Mouse (Mus musculus): ENCODE results near the gene Tcf12. TPM values are rescaled to one million over a fixed set of nuclear protein-coding genes. Genes with fewer than 3 reads are reported as not detected.
A peak's percentile ranks its signal among the peaks of the same experiment; 100 is the strongest.

The Tcf12 gene
- polyA plus RNA-seq, 1 experiment, result 177 TPM

- TF ChIP-seq POLR2A (IDR thresholded peaks at IDR 0.05; ENCODE audit: low read depth, low read length) (no peak), CTCF (IDR thresholded peaks at IDR 0.05; ENCODE audit: borderline replicate concordance, insufficient read depth, low read length) (no peak)
- no peaks in the 10 kb centered on the region for H3K4me1 ChIP-seq (ENCODE audit: control insufficient read depth, insufficient read depth, low read length)
- H3K4me3 ChIP-seq (ENCODE audit: insufficient read depth, low read length), result no peak overlapping the region
- H3K27ac ChIP-seq (ENCODE audit: insufficient read depth, low read length), result no peak overlapping the region
Observed at GRCm38 (mm10) chr9:71964039-71964438, 147.6 kb downstream of the Tcf12 start.

- Histone ChIP-seq H3K4me1 (ENCODE audit: control insufficient read depth, insufficient read depth, low read length) (peaks cover 2% of the 10 kb centered on the region), H3K27ac (ENCODE audit: insufficient read depth, low read length) (no peak overlapping the region), H3K4me3 (ENCODE audit: insufficient read depth, low read length) (no peak overlapping the region)
- TF ChIP-seq CTCF (IDR thresholded peaks at IDR 0.05; ENCODE audit: borderline replicate concordance, insufficient read depth, low read length) (no peak), POLR2A (IDR thresholded peaks at IDR 0.05; ENCODE audit: low read depth, low read length) (no peak)
Observed at GRCm38 (mm10) chr9:71960026-71960396, 151.7 kb downstream of the Tcf12 start.

GRCm38 (mm10) chr9:71959259-71960025 is 152.2 kb downstream of the Tcf12 start:
- no peak for TF ChIP-seq CTCF (IDR thresholded peaks at IDR 0.05; ENCODE audit: borderline replicate concordance, insufficient read depth, low read length)
- no peak for TF ChIP-seq POLR2A (IDR thresholded peaks at IDR 0.05; ENCODE audit: low read depth, low read length)
- H3K4me1 ChIP-seq (ENCODE audit: control insufficient read depth, insufficient read depth, low read length), result peaks cover 2% of the 10 kb centered on the region
- no peak overlapping the region for H3K4me3 ChIP-seq (ENCODE audit: insufficient read depth, low read length)
- H3K27ac ChIP-seq (ENCODE audit: insufficient read depth, low read length), result no peak overlapping the region

- Histone ChIP-seq H3K4me3 (ENCODE audit: insufficient read depth, low read length) (no peak overlapping the region), H3K4me1 (ENCODE audit: control insufficient read depth, insufficient read depth, low read length) (peaks cover 2% of the 10 kb centered on the region), H3K27ac (ENCODE audit: insufficient read depth, low read length) (no peak overlapping the region)
- no peak for TF ChIP-seq CTCF (IDR thresholded peaks at IDR 0.05; ENCODE audit: borderline replicate concordance, insufficient read depth, low read length)
Observed at GRCm38 (mm10) chr9:71953217-71953616, 158.5 kb downstream of the Tcf12 start.

DNA sequence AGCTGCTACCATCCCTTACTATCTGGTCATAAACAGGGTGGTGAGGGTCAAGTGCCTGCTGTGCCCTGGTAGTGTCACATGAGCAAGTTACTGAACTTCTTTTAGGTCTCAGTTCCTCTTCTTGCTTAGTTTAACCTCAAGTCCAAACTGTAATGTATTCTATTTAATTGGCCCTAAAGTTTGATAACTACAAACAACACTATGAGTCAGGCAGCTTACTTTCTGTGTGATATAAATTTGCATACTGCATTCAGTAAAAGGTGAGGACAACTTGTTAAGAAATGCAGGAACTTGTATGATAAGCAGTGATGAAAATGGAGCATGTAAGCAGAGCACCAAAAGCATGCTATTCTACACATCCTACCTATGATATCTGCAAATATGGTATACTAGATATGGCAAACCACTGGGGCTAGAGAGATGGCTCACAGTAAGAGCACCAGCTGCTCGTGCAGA is 159.0 kb downstream of the Tcf12 start:
- TF ChIP-seq CTCF (IDR thresholded peaks at IDR 0.05; ENCODE audit: borderline replicate concordance, insufficient read depth, low read length), result no peak
- TF ChIP-seq POLR2A (IDR thresholded peaks at IDR 0.05; ENCODE audit: low read depth, low read length), result no peak
- H3K27ac ChIP-seq (ENCODE audit: insufficient read depth, low read length), result no peak overlapping the region
- peaks cover 2% of the 10 kb centered on the region for H3K4me1 ChIP-seq (ENCODE audit: control insufficient read depth, insufficient read depth, low read length)
- H3K4me3 ChIP-seq (ENCODE audit: insufficient read depth, low read length), result no peak overlapping the region

GRCm38 (mm10) chr9:71951926-71952325 is 159.7 kb downstream of the Tcf12 start:
- H3K4me1 ChIP-seq (ENCODE audit: control insufficient read depth, insufficient read depth, low read length), result peaks cover 2% of the 10 kb centered on the region
- TF ChIP-seq POLR2A (IDR thresholded peaks at IDR 0.05; ENCODE audit: low read depth, low read length) (no peak), CTCF (IDR thresholded peaks at IDR 0.05; ENCODE audit: borderline replicate concordance, insufficient read depth, low read length) (no peak)
- H3K4me3 ChIP-seq (ENCODE audit: insufficient read depth, low read length), result no peak overlapping the region
- no peak overlapping the region for H3K27ac ChIP-seq (ENCODE audit: insufficient read depth, low read length)

DNA sequence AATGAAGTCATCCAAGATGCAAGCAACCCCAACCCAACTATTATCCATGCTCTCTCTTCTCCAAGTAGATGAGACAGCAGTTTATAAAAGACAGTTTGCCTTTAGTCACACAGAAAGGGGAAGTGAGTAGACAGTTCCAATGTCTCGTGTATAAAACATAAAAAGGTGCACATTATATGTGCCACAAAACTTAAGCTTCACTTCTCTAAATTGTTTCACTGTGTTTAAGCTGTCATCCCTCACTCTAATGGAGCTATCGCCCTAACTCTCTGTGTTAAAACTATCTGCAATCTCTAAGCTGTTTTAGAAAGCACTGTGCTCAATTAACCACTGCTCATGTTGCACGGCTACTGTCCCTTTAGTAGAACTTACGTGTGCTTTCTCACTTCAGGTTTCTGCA is 160.3 kb downstream of the Tcf12 start:
- Histone ChIP-seq H3K27ac (ENCODE audit: insufficient read depth, low read length) (no peak overlapping the region), H3K4me1 (ENCODE audit: control insufficient read depth, insufficient read depth, low read length) (no peaks in the 10 kb centered on the region), H3K4me3 (ENCODE audit: insufficient read depth, low read length) (no peak overlapping the region)
- TF ChIP-seq POLR2A (IDR thresholded peaks at IDR 0.05; ENCODE audit: low read depth, low read length) (no peak), CTCF (IDR thresholded peaks at IDR 0.05; ENCODE audit: borderline replicate concordance, insufficient read depth, low read length) (no peak)

DNA sequence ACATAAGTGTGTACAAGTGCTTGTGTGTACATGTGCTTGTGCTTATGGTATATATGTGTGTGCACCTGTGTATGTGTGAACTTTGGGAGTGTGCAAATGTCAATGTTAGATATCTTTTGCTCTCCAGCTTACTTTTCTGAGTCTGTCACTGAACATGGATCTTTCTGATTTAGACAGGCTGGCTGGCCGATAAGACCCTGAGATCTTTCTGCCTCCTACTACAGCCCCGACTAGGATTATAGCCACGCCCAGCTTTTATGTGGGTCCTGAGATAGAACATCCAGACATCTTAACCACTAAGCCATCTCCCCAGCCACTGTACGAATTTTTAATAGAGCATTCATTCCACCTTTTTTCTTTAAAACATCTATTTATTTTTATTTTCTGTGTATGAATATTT is 166.9 kb downstream of the Tcf12 start:
- Histone ChIP-seq H3K4me1 (ENCODE audit: control insufficient read depth, insufficient read depth, low read length) (no peaks in the 10 kb centered on the region; the same call in 1 of the 2 replicates), H3K27ac (ENCODE audit: insufficient read depth, low read length) (no peak overlapping the region), H3K4me3 (ENCODE audit: insufficient read depth, low read length) (no peak overlapping the region)
- TF ChIP-seq CTCF (IDR thresholded peaks at IDR 0.05; ENCODE audit: borderline replicate concordance, insufficient read depth, low read length) (no peak), POLR2A (IDR thresholded peaks at IDR 0.05; ENCODE audit: low read depth, low read length) (no peak)

GRCm38 (mm10) chr9:71942424-71942823 is 169.2 kb downstream of the Tcf12 start:
- H3K4me1 ChIP-seq (ENCODE audit: control insufficient read depth, insufficient read depth, low read length), result no peaks in the 10 kb centered on the region; the same call in 1 of the 2 replicates
- peak overlapping the region; percentile 56; the same call in 1 of the 2 replicates for H3K27ac ChIP-seq (ENCODE audit: insufficient read depth, low read length)
- H3K4me3 ChIP-seq (ENCODE audit: insufficient read depth, low read length), result no peak overlapping the region
- TF ChIP-seq CTCF (IDR thresholded peaks at IDR 0.05; ENCODE audit: borderline replicate concordance, insufficient read depth, low read length), result no peak
- TF ChIP-seq POLR2A (IDR thresholded peaks at IDR 0.05; ENCODE audit: low read depth, low read length), result no peak

DNA sequence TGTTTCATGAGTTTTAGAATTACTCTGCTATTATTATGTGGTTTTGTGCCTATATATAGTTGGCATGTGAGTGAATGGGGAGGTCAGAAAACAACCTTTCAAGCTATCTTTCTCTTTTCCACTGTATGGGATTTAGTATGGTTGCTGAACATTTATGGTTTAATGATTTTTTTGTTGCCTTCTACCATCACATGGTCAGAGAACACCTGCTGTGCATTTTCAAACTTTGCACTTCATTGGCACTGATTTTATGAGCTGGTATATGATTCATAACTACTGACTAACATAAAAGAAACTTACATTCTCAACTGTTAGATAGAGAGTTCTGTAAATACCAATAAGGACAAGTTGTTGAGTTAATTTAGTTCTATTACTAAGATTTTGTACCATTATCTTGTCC is 171.7 kb downstream of the Tcf12 start:
- no peaks in the 10 kb centered on the region; the same call in 1 of the 2 replicates for H3K4me1 ChIP-seq (ENCODE audit: control insufficient read depth, insufficient read depth, low read length)
- no peak overlapping the region for H3K4me3 ChIP-seq (ENCODE audit: insufficient read depth, low read length)
- no peak overlapping the region for H3K27ac ChIP-seq (ENCODE audit: insufficient read depth, low read length)
- TF ChIP-seq CTCF (IDR thresholded peaks at IDR 0.05; ENCODE audit: borderline replicate concordance, insufficient read depth, low read length) (no peak), POLR2A (IDR thresholded peaks at IDR 0.05; ENCODE audit: low read depth, low read length) (no peak)
